ENCODE assay signal across 25 mouse cellular contexts in the genomic region with DNA sequence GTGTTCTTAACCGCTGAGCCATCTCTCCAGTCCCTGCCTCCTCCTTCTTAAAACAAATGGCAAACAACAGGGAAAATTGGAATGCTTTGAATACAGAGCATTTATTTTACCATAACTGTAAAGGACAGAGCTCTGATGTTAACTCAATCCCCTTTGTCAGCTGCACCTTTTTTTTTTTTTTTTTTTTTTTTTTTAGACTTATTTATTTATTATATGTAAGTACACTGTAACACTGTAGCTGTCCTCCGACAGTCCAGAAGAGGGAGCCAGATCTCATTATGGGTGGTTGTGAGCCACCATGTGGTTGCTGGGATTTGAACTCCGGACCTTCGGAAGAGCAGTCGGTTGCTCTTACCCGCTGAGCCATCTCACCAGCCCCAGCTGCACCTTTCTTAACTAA. TPM values are rescaled to one million over a fixed set of nuclear protein-coding genes. Genes with fewer than 3 reads are reported as not detected.
DNase-seq lines count a peak whose midpoint lies in the region; ATAC-seq and TF ChIP-seq lines count a peak whose summit lies in the region.
"Had no signal": no experiment of that assay in that cellular context is flagged by ENCODE, and none has a peak within 500 bp of the region (broad histone marks: within the 10 kb centered on the region; RNA-seq: fewer than 3 reads in every experiment).

No protein-coding gene starts in this region.

- DNase-seq in embryo, embryonic 10 days (ENCODE audit: low spot score): peak; percentile 23
- no peak for DNase-seq in embryo, embryonic 11 days
- no peak for DNase-seq in liver, postnatal 0 days
- no peak for DNase-seq in liver, embryonic 11.5 days (ENCODE audit: low spot score)
- peak; percentile 50 for DNase-seq in induced T-regulatory cell, adult 2 months (ENCODE audit: low read depth)
- DNase-seq: adrenal gland, adult 8-10 months; cerebellum, adult 2 months; cerebellum, postnatal 25 days; heart, postnatal 10 days; kidney, adult 8-10 months; left cerebral cortex, postnatal 4 days; lung, adult 18-20 months; thymus, adult 18-20 months; thymus, postnatal 4 days had no signal

- H3K4me3 ChIP-seq in intestine, postnatal 0 days (ENCODE audit: low read depth, low read length): no peak overlapping the region
- no peak overlapping the region for H3K4me3 ChIP-seq in intestine, embryonic 15.5 days (replicated peaks)
- no peak overlapping the region for H3K4me3 ChIP-seq in liver, postnatal 0 days (ENCODE audit: low read depth, low read length)
- H3K4me3 ChIP-seq in liver, embryonic 11.5 days (ENCODE audit: low read depth, low read length): no peak overlapping the region
- H3K4me3 ChIP-seq: embryonic facial prominence, embryonic 10.5 days; heart, embryonic 12.5 days; hindbrain, embryonic 10.5 days; limb, embryonic 15.5 days; midbrain, embryonic 15.5 days; myocyte; stomach, embryonic 15.5 days had no signal

- H3K36me3 ChIP-seq in intestine, postnatal 0 days (ENCODE audit: control insufficient read depth, insufficient read depth): no peaks in the 10 kb centered on the region
- H3K36me3 ChIP-seq in intestine, embryonic 15.5 days: no peaks in the 10 kb centered on the region
- 0 out of 2 replicates have a peak, but pooled peaks cover 2% of the 10 kb centered on the region for H3K36me3 ChIP-seq in liver, postnatal 0 days (replicated peaks; ENCODE audit: insufficient read depth, low read length)
- no peaks in the 10 kb centered on the region for H3K36me3 ChIP-seq in liver, embryonic 11.5 days (ENCODE audit: control insufficient read depth, insufficient read depth, low read length)
- H3K36me3 ChIP-seq: heart, embryonic 12.5 days; stomach, embryonic 15.5 days had no signal

- no peak overlapping the region for H3K27ac ChIP-seq in intestine, postnatal 0 days (ENCODE audit: low read depth, low read length)
- H3K27ac ChIP-seq in intestine, embryonic 15.5 days: no peak overlapping the region
- no peak overlapping the region for H3K27ac ChIP-seq in liver, postnatal 0 days (ENCODE audit: low read depth)
- H3K27ac ChIP-seq in liver, embryonic 11.5 days (ENCODE audit: low read depth, low read length): no peak overlapping the region
- H3K27ac ChIP-seq: embryonic facial prominence, embryonic 10.5 days; hindbrain, embryonic 10.5 days; limb, embryonic 15.5 days; midbrain, embryonic 15.5 days; stomach, embryonic 15.5 days had no signal

- no peak overlapping the region for H3K4me2 ChIP-seq in intestine, postnatal 0 days (replicated peaks; ENCODE audit: low read depth)
- H3K4me2 ChIP-seq in intestine, embryonic 15.5 days (replicated peaks): no peak overlapping the region
- H3K4me2 ChIP-seq in liver, postnatal 0 days (ENCODE audit: low read depth, low read length): no peak overlapping the region
- H3K4me2 ChIP-seq in liver, embryonic 11.5 days: no peak overlapping the region
- H3K4me2 ChIP-seq: heart, embryonic 12.5 days; limb, embryonic 15.5 days; midbrain, embryonic 15.5 days; stomach, embryonic 15.5 days had no signal

- ATAC-seq in intestine, postnatal 0 days: no peak
- no peak for ATAC-seq in intestine, embryonic 15.5 days
- no peak for ATAC-seq in liver, postnatal 0 days
- no peak for ATAC-seq in liver, embryonic 11.5 days (replicated peaks; ENCODE audit: low FRiP score)
- no peak for ATAC-seq in cerebellum, adult (ENCODE audit: insufficient number of reproducible peaks, low FRiP score, low TSS enrichment)
- ATAC-seq: activated CD4-positive, CD25-positive, alpha-beta regulatory T cell, adult 4 months; midbrain, embryonic 15.5 days had no signal

- WGBS in intestine, postnatal 0 days: 90% methylated on average over 6 of the region's 6 CpGs
- 92% methylated on average over 6 of the region's 6 CpGs for WGBS in intestine, embryonic 15.5 days
- 90% methylated on average over 6 of the region's 6 CpGs for WGBS in liver, postnatal 0 days (ENCODE audit: insufficient replicate concordance)
- 91% methylated on average over 6 of the region's 6 CpGs for WGBS in liver, embryonic 11.5 days

- TF ChIP-seq EP300 in liver, postnatal 0 days (IDR thresholded peaks at IDR 0.05; ENCODE audit: low read depth): no peak

- no peaks in the 10 kb centered on the region for H3K9me3 ChIP-seq in intestine, postnatal 0 days (ENCODE audit: control insufficient read depth)
- no peaks in the 10 kb centered on the region for H3K9me3 ChIP-seq in intestine, embryonic 15.5 days
- H3K9me3 ChIP-seq in liver, postnatal 0 days (ENCODE audit: low read length): no peaks in the 10 kb centered on the region
- no peaks in the 10 kb centered on the region for H3K9me3 ChIP-seq in liver, embryonic 11.5 days (ENCODE audit: control insufficient read depth, low read length)
- H3K9me3 ChIP-seq: embryonic facial prominence, embryonic 10.5 days; heart, embryonic 12.5 days; hindbrain, embryonic 10.5 days; limb, embryonic 15.5 days; midbrain, embryonic 15.5 days; stomach, embryonic 15.5 days had no signal

- H3K4me1 ChIP-seq in intestine, postnatal 0 days (replicated peaks; ENCODE audit: control insufficient read depth, insufficient read depth, low read length): no peaks in the 10 kb centered on the region
- 0 out of 2 replicates have a peak, but pooled peaks cover 9% of the 10 kb centered on the region for H3K4me1 ChIP-seq in intestine, embryonic 15.5 days (replicated peaks)
- peaks cover 10% of the 10 kb centered on the region for H3K4me1 ChIP-seq in liver, postnatal 0 days (ENCODE audit: insufficient read depth)
- H3K4me1 ChIP-seq in liver, embryonic 11.5 days (replicated peaks; ENCODE audit: control insufficient read depth, insufficient read depth, low read length): no peaks in the 10 kb centered on the region; the same call in 1 of the 2 replicates

- no peak overlapping the region for H3K9ac ChIP-seq in intestine, postnatal 0 days (ENCODE audit: low read depth, low read length)
- H3K9ac ChIP-seq in intestine, embryonic 15.5 days: no peak overlapping the region
- no peak overlapping the region for H3K9ac ChIP-seq in liver, postnatal 0 days (replicated peaks)
- no peak overlapping the region for H3K9ac ChIP-seq in liver, embryonic 11.5 days (ENCODE audit: low read depth, low read length)
- H3K9ac ChIP-seq: heart, embryonic 12.5 days; limb, embryonic 15.5 days; midbrain, embryonic 15.5 days; stomach, embryonic 15.5 days had no signal

- H3K27me3 ChIP-seq in intestine, postnatal 0 days (replicated peaks; ENCODE audit: control insufficient read depth, insufficient read depth, low read length): no peaks in the 10 kb centered on the region
- H3K27me3 ChIP-seq in intestine, embryonic 15.5 days (replicated peaks): no peaks in the 10 kb centered on the region
- no peaks in the 10 kb centered on the region for H3K27me3 ChIP-seq in liver, postnatal 0 days (ENCODE audit: insufficient read depth, low read length)
- H3K27me3 ChIP-seq in liver, embryonic 11.5 days (replicated peaks; ENCODE audit: control insufficient read depth, insufficient read depth, low read length): no peaks in the 10 kb centered on the region
- H3K27me3 ChIP-seq: heart, embryonic 12.5 days; limb, embryonic 15.5 days; midbrain, embryonic 15.5 days; stomach, embryonic 15.5 days had no signal

- peak; percentile 39 for TF ChIP-seq CTCF in intestine, postnatal 0 days (IDR thresholded peaks at IDR 0.05; ENCODE audit: low read depth)
- peak; percentile 32 for TF ChIP-seq CTCF in liver, postnatal 0 days (IDR thresholded peaks at IDR 0.05; ENCODE audit: low read depth)

RNA-seq across cellular contexts. Expression of a gene that starts 5.0 kb away (rescaled TPM):
- 183 and 185 TPM in 2 replicates for polyA plus RNA-seq in intestine, postnatal 0 days (2015; fragmentation: Nextera tagmentation; extraction: Ambion mirVana)
- polyA plus RNA-seq in intestine, embryonic 15.5 days (2015; fragmentation: Nextera tagmentation; extraction: Ambion mirVana): 257 and 282 TPM in 2 replicates
- 95.1 and 96.3 TPM in 2 replicates for polyA plus RNA-seq in liver, postnatal 0 days (2015; fragmentation: Nextera tagmentation; extraction: Ambion mirVana)
- 264 and 272 TPM in 2 replicates for polyA plus RNA-seq in liver, embryonic 11.5 days (2014; fragmentation: Nextera tagmentation; extraction: Ambion mirVana)

RNA-seq across cellular contexts. Expression of a gene that starts 20.1 kb away (rescaled TPM):
- 10.5 and 12.1 TPM in 2 replicates for polyA plus RNA-seq in intestine, postnatal 0 days (2015; fragmentation: Nextera tagmentation; extraction: Ambion mirVana)
- 12.4 and 15.0 TPM in 2 replicates for polyA plus RNA-seq in intestine, embryonic 15.5 days (2015; fragmentation: Nextera tagmentation; extraction: Ambion mirVana)
- polyA plus RNA-seq in liver, postnatal 0 days (2015; fragmentation: Nextera tagmentation; extraction: Ambion mirVana): 5.8 and 5.9 TPM in 2 replicates
- 15.8 and 17.7 TPM in 2 replicates for polyA plus RNA-seq in liver, embryonic 11.5 days (2014; fragmentation: Nextera tagmentation; extraction: Ambion mirVana)

RNA-seq across cellular contexts. Expression of a gene that starts 23.4 kb away (rescaled TPM):
- 40.7 and 42.6 TPM in 2 replicates for polyA plus RNA-seq in intestine, postnatal 0 days (2015; fragmentation: Nextera tagmentation; extraction: Ambion mirVana)
- polyA plus RNA-seq in intestine, embryonic 15.5 days (2015; fragmentation: Nextera tagmentation; extraction: Ambion mirVana): 73.1 and 75.9 TPM in 2 replicates
- 66.5 and 67.9 TPM in 2 replicates for polyA plus RNA-seq in liver, postnatal 0 days (2015; fragmentation: Nextera tagmentation; extraction: Ambion mirVana)
- 127 and 139 TPM in 2 replicates for polyA plus RNA-seq in liver, embryonic 11.5 days (2014; fragmentation: Nextera tagmentation; extraction: Ambion mirVana)

Comparison
In these comparisons a context has a peak if more than half of its experiments do, and no peak if none do; other contexts are left out.
1. DNase-seq: peak in embryo, embryonic 10 days (single experiment) and induced T-regulatory cell, adult 2 months (single experiment); none in embryo, embryonic 11 days (single experiment), liver, postnatal 0 days (single experiment) and liver, embryonic 11.5 days (single experiment).